Mouse (Mus musculus): Measurements from ENCODE around the gene Extl1. TPM values are rescaled to one million over a fixed set of nuclear protein-coding genes. Genes with fewer than 3 reads are reported as not detected.
"Not testable (repeated sequence)": the region's sequence is repeated elsewhere in the genome, so short reads cannot be mapped to it uniquely, and the experiment has no call there.

Gene Extl1
- total RNA-seq (2021), result 1 to 10 TPM; 3.1 to 4.4 TPM
- polyA plus RNA-seq (2012; rRNA removed), result 4.9 and 5.6 TPM in 2 replicates
- long read RNA-seq, full-length matches to known transcripts, result 2 of 5 reads
- long read RNA-seq, partial matches to known transcripts, result 3 of 5 reads
- long read RNA-seq, other reads (novel, unspliced or antisense), result 0 of 5 reads

DNA sequence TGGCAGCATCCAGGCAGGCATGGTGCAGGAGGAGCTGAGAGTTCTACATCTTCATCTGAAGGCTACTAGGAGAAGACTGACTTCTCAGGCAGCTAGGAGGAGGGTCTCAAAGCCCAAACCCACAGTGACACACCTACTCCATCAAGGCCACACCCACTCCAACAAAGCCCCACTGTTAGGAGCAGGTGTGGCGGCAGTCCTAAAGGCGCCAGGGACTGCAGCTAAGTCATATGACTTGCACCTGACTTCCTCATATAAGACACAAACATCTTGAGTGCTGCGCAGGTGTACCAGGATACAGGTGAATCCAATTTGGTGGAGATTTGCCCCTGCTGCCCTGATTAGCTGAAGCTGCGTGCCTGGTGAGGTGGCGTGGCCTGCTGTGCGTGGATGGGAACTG lies at the start of gene Extl1:
Extl1 (minus strand) TSS at position 101 of the 400 bp plus-strand sequence.
- DNase-seq, result not testable (repeated sequence)

- no peak for DNase-seq
Observed at GRCm38 (mm10) chr4:134432686-134433360, 49.2 kb upstream of the Extl1 start.

DNA sequence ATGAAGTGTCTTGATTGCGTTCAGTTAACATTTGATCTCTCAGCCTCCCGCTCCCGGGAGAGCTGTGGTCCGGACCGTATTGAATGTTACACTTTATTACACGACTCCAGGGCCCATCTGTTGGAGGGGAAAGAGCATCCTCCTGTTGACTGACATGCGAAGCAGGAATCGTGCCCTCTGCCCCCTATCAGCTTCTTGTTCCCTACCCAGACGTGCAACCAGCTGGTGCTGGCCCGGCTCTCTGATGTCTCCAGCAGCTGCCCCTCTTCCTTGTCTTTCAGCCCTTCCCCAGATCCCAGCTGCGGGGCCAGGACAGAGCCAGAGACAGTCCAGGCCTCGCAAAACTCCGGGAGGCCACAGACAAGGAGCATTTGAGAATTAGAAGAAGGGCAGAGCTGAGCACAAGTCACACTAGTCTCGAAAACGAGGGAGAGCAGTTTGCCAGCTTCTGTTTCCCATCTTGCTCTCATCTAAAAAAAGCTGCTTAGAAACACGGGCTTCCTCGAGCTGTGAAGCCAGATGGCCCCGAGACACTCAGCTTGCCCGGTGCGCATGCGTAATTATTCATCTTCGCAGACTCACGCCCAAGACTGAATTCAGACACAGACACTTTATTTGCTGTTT lies 46.8 kb upstream of the Extl1 start:
- no peak for DNase-seq

DNA sequence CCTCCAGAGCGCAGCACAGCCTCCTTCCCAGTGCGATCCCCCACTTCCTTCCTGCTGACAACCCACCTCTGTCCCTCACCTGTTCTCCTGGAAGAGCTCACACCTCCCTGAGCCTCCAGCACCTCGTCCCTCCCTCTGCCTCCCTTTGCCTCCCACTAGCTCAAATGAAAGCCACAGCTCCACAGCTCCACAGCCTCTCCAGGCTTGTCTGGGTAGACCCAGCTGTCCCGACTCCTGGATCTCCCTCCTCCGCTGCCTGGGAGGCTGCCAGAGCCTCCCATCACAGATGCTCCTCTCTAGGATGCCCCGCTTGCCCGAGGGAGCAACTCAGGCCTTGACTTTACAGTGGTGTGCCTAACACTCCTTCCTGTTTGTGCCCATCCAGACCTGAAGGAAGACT lies 41.4 kb upstream of the Extl1 start:
- DNase-seq, result no peak

- DNase-seq, result no peak
Observed at GRCm38 (mm10) chr4:134423949-134424348, 40.3 kb upstream of the Extl1 start.

- no peak for DNase-seq
Observed at GRCm38 (mm10) chr4:134421971-134422370, 38.3 kb upstream of the Extl1 start.

DNA sequence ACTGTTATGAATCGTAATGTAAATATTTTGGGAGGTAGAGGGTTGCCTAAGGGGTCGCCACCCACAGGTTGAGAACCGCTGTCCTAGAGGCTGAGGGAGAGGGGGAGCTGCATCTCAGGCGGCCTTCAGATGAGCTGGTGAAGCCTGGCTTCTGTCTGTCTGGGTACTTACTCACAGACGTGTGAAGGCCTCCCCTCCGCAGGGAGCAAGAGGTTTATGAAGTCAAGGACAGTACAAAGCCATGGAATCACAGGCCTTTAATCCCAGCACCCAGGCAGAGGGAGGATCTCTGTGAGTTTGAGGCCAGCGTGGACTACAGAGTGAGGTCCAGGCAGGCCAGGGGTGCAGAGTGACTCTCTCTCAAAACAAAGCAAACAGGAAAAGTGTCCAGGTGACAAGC lies 33.5 kb upstream of the Extl1 start:
- DNase-seq, result peak; percentile 76

DNA sequence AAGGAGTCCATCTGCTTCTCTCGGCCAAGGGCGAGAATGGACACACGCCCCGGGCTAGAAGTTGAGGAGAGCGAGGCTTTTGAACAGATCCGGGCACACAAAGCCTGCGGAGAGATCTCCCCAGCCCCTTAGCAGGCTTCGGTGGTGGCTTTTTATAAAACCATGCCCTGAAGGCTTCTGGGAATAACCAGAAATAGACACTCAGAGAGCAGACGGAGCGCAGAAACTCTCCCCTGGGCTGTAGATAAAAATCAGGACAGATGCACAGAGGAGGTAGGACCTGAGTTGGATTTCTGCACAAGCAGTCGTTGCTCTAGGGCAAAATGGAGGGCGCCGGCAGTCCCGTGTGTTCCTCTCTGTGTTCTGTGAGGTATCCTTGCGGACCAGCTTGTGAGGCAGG lies 33.0 kb upstream of the Extl1 start:
- DNase-seq, result no peak

- DNase-seq, result no peak
Observed at GRCm38 (mm10) chr4:134416177-134416576, 32.5 kb upstream of the Extl1 start.

GRCm38 (mm10) chr4:134409286-134409685 lies 25.6 kb upstream of the Extl1 start:
- DNase-seq, result no peak

GRCm38 (mm10) chr4:134403721-134404120 lies 20.1 kb upstream of the Extl1 start:
- DNase-seq, result no peak

DNA sequence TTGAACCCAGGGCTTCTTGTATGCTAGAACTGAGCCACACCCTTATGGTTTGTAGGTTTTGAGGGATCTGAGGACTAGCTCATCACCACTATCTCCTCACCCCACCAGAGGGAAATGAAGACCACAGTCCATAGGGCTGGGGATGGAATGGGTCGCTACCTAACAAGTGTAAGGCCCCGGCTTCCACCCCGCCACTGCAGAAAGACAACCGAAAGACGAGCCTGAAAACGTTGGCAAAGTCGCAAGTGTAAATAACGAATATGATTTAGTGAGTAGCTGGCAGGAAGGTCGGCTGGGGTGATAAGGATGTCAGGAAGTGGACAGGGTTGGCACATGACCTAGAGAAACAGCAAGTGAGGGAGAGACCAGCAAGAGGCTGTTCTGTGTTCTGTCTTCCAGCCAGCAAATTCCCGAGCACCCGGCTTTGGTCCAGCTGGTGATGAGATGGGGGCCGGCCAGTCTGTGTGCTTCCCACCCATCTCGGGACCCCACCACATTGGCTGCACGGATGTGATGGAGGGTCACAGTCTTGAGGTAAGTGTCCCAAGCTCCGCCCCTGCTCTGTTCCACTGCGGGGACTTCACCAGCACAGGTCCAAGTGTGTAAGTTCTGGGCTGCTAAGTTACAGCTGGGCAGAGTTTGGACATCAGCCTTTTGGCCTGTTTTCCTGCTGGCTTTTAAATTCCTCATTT lies 19.1 kb upstream of the Extl1 start:
- peak; percentile 61 for DNase-seq

GRCm38 (mm10) chr4:134401856-134402570 lies 18.4 kb upstream of the Extl1 start:
- no peak for DNase-seq

- DNase-seq, result peak; percentile 60
Observed at GRCm38 (mm10) chr4:134401181-134401661, 17.6 kb upstream of the Extl1 start.

DNA sequence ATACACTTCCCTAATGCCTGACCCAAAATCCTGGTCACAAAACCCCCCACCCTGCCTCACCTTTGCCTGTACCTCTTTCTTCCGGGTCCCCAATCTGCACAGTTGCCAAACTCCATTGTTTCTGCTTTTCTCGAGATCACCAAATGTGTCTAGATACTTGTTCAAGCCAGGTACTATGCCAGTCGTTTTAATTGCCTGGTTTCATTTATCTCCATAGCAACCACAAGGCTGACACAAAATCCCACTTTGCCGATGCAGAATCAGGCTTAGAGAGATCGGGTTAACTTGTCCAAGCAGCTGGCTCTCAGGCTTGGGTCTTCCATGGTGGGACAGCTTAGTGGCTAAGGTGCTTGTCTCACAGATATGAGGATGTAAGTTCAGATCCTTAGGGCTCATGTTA lies 16.6 kb upstream of the Extl1 start:
- no peak for DNase-seq

DNA sequence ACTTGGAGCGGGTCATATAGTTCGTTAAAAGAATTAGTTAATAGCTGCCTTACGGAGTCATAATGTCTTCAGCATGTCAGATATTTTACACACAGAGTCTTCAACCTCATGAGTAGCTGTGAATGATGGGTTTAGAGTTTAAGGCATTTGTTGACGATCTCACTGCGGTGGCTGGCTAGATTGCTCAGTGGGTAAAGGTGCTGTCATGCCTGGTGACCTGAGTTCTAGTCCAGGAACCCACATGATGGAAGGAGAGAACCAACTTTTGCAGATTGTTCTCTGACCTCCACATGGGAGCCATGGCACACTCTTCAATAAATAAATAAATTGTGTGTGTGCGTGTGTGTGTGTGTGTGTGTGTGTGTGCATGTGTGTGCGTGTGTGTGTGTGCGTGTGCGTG lies 14.1 kb upstream of the Extl1 start:
- DNase-seq, result no peak

DNA sequence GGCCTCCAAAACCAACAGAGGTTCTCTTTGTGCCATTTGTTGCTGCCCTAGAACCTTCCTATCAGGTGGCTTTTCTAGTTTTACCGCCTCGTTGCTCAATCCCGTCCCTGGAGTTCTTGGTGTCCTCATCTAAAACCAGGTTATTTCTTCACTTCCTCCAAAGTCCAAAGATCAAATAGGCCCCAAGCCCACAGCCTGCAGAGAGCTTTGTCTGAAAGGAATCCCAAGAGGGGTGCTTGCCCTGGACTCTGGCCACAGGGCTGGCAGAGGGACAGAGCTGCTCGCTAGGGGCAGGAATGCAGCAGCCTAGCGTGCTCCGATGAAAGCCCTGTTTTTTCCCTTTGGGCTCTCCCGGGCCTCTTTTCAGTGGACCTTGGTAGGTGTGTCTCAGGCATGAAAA lies 13.5 kb upstream of the Extl1 start:
- peak; percentile 75 for DNase-seq

DNA sequence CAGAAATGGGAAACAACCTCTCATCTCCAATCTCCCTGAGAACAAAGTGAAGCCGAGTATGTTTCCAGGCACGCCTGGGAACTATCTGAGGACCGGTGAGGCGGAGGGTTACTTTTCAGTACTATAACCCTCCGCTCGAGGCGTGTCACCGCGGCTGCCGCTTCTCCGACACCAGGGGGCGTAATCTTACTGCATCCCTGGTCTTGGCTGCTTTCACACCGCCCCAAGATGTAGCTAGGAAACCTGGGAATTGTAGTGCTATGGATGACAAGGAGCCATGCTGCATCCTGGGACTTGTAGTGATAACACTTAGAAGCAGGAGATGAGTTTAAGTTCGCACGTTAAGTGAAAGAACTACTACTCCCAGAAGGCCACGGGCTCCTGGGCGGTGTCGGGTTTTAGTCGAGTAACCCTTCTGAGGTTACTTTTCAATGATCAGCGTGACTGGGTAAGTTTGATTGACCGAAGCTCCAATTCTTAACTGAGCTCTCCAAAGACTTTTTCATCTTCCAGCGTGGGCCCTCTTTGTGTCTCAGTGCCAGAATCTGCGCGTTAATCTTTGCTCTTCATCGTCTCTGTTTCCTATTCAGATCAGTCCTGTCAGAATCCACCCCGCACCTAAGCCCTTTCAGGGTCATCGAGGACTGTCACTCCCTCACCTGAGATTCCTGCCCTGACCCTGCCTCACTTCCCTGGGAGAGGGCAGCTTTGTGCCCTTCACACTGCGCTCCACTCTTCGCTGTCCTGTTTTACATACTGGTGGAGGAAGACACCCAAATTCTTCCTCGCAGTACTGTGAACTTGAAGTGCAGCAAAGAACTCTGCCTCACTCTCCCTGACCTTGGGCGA lies 12.6 kb upstream of the Extl1 start, which contains the start of gene Pafah2:
Pafah2 (plus strand) TSS at position 344 of the 849 bp plus-strand sequence.
- peak; percentile 94 for DNase-seq

DNA sequence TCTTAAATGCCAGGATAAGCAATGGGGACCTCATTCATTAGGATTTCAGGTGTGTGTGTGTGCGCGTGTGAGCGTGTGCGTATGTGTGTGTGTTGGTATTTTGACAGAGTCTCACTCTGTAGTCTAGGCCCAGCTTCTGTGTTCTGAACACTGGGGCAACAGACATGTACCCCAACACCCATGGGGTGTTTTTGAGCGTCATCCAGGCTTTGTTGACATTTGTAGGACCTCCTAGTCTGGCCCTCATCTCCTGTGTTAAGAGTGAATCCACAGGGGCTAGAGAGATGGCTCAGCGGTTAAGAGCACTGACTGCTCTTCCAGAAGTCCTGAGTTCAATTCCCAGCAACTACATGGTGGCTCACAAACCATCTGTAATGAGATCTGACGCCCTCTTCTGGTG lies 11.5 kb upstream of the Extl1 start:
- DNase-seq, result no peak

- no peak for DNase-seq
Observed at GRCm38 (mm10) chr4:134393026-134393425, 9.4 kb upstream of the Extl1 start.

GRCm38 (mm10) chr4:134392595-134392994 lies 8.9 kb upstream of the Extl1 start:
- no peak for DNase-seq

All from adrenal gland, adult 2 months (tissue).